Mouse (Mus musculus) frontal cortex, postnatal 36 days (tissue): ENCODE results near the gene Rexo5.
A peak's percentile ranks its signal among the peaks of the same experiment; 100 is the strongest.

Experiments used
- DNase-seq, 2 experiments: peaks; one replicate each; pipeline ENCODE4 v3.0.0; 2022; ENCODE audit warnings: low spot score in 2 of 2

Rexo5 gene

DNA sequence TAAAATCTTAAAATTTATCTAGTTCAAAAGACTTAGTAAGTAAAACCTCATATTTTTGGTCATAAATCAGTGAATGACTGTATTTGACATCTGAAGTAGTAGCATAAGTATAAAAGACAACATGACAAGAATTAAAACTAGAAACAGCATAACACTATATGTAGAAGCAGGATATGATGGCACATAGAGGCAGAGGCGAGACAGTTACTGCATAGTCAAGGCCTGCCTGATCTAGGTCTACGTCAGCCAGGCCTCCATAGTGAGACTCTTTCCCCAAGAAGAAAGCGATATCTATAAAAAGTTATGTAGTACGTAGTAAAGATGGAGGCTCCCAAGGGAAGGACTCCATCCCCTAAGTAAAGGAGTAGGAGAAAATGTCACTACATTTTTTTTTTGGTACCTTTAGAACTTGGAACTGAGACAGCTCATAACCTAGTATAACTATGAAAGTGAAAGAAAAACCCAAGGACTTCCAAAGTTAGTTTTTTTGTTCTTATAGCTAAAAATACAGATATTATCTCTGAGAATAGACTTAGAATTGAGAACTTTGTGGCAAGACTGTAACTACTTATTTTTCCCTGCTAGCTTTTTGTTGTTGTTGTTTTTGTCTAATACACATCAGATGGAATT is 48.1 kb downstream of the Rexo5 start:
- DNase-seq: no peak

GRCm38 (mm10) chr7:119845541-119845940 is 51.7 kb downstream of the Rexo5 start:
- no peak for DNase-seq

- DNase-seq: no peak
Observed at GRCm38 (mm10) chr7:119847396-119847795, 53.6 kb downstream of the Rexo5 start.

- DNase-seq: peak; percentile 65 to 80
Observed at GRCm38 (mm10) chr7:119849096-119849495, 55.3 kb downstream of the Rexo5 start.

DNA sequence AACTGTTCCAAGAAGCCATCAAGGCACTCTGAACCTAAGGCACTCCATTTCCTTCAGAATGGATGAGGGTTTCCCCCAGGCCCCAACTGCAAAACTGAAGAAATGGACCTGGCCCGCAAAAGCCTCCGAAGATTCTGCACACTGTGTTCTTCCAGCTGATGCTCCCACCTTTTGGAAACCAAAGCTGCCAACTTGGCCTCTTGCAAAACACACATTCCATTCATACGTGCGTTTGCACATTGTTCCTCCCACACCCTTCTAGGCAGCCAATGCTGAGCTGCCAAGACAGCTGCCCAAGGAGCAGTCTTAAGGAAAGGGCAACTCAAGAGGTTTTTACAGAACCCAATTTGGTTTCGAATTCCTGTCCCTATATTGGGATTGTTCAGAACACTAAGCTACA is 56.9 kb downstream of the Rexo5 start:
- DNase-seq: peak in 1 of 2 experiments; percentile 14

- DNase-seq: no peak
Observed at GRCm38 (mm10) chr7:119852494-119852893, 58.7 kb downstream of the Rexo5 start.

GRCm38 (mm10) chr7:119853186-119853585 is 59.4 kb downstream of the Rexo5 start:
- no peak for DNase-seq

DNA sequence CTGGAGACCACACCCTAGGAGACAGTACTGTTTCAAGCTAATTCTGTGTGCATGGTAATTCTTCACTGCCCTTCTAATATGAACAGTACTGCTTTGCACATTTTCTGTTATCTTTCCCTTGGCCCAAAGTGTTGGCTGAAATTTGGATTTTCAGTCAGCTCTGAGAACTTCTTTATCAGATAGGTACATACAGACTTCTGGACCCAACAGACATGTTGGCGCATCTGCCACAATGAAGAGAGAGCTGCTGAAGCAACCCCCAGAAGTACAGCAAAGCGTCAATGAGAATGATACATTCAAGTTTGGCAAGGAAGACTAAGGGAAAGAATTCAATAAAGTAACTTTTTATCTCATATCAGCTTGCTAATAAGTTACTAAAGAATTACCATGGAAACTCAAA is 60.6 kb downstream of the Rexo5 start:
- no peak for DNase-seq

DNA sequence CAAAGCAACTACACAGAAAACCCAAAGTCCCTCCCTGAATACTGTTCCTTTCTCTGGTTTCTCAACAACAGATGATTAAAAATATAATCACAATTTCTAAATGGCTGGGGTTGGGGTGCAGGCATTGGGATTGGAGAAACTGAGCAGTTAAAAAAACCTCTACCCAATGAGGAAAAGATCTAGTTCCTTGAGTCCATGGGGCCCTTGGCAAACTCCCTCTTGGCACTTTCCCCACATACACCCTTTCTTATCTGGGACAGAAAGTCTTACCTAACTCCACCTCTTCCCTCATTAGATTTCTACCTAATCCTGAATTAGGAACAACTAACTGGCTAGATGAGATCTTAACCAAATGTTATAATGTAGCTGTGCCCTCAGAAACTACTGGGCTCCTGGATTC is 61.2 kb downstream of the Rexo5 start:
- no peak for DNase-seq

- DNase-seq: no peak
Observed at GRCm38 (mm10) chr7:119859476-119859875, 65.7 kb downstream of the Rexo5 start.

- no peak for DNase-seq
Observed at GRCm38 (mm10) chr7:119860116-119860515, 66.3 kb downstream of the Rexo5 start.

DNA sequence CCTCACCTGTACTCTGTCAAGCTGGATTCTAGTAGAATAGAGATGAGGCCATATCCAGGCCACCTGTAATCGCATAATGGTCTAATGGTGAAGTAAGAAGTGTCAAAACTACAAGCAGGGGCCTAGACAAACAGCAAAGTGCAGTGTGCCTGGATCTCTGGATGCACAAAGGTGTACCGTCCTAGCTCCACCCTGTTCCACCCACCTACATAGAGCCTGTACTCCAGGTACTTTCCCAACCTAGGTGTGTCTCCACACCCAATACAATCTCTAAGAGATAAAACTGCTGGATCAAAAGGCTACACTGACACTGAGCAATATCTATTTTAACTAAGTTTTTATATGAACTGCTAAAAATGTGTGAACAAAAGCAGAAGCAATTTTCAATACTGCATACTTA is 66.7 kb downstream of the Rexo5 start:
- DNase-seq: no peak

- DNase-seq: no peak
Observed at GRCm38 (mm10) chr7:119860971-119861334, 67.1 kb downstream of the Rexo5 start.

DNA sequence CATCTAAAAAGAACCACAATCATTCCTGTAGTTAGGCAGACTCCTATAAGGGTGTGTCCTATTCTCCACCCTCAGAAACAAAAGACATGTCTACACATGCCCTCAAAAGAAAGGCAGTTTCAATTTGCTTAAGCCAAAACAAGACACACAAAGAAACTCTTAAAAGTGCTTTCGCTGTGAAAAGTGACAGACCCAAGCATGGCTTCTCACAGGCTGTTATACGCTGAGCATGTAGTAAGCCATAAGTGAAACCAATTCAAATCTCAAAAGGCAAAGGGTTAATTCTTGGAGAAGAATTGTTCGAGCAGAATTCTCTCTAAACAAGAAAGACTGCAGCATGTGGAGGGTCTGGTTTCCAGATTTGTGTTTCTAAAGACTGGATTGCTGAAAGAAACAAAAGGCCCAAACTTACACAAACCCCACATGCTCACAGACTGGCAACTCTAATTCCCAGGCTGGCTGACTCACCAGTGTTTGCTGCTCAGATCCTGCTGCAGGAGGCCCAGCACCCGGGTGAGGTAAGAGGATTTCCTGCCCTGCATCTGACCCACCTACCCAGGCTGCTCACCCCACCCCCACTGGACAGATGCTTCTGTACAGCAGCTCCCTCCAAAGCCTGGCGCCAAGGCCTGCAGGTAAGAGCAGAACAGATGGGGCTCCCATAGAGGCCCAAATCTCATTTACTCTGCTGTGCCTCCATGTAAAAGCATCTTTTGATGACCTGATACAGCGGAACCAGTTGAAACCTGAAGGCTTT is 67.7 kb downstream of the Rexo5 start:
- peak; percentile 28 to 32 for DNase-seq

DNA sequence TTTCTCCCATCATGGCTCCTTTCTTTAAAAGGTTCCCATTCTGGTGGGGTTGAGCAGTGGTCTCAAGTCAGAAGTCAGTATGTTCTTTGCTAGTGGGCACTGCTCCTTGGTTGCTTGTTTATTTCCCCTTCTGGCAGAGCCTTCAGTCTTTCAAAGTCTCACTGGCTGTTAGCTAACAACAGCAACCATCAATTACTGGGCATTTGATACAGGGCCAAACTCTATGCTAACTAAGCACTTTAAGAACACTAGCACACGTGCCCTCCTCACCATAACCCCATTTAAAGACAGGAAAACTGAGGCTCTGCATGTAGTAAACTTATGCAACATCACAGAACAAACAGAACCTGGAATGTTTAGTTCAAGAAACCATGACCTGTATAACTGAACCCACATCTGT is 68.4 kb downstream of the Rexo5 start:
- DNase-seq: no peak

DNA sequence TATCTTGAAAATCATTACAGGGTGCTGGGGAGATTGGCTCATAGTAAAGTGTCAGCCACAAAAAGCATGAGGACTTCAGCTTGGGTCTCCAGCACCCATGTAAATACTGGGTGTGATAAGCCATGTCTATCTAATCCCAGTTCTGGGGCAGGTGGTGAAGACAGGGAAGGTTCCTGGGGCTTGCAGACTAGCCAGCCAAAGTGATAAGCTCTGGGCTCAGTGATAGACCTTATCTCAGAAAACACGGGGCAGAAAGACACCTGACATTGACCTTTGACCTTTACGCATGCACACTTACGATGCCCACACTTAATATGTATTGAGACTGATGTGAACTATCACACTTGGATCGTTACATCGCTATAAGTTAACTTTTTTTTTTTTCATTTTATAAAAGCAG is 70.7 kb downstream of the Rexo5 start:
- no peak for DNase-seq

- DNase-seq: no peak
Observed at GRCm38 (mm10) chr7:119866136-119866535, 72.3 kb downstream of the Rexo5 start.

DNA sequence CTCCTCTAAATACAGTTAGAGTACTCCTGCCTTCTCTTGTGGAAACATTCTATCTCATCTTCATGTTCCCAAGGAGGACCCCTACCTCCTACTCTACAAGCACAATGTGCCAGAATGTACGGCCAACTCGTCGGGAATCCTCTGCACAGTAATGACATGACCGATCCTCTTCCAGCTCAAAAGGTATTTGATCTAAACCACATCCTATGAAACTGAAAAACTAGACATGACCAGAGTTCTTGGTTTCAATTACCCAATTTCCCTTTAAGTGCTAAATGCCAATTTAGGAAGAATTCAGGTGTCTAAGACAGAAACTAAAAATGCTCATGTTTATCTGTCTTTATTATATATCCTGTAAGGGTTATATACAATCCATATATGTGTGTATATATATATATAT is 78.4 kb downstream of the Rexo5 start:
- no peak for DNase-seq

DNA sequence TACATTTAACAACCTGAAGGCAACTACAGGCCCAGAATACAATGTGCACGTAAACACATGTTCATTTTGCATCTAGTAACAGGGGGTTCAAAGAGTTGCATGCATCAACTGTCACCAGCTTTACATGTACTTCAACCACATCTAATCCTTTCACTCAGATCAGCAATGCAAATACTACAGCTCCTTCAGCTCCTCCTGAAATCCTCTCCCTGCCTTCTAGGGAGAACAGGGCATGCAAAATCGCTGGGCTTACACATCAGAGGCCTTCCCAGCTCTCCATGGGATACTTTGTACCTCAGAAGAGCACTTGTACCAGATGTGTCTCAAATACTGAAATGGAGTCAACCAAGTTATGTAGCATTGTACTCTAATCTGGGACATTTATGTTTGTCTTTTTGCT is 79.2 kb downstream of the Rexo5 start:
- DNase-seq: no peak

GRCm38 (mm10) chr7:119875776-119876440 is 82.1 kb downstream of the Rexo5 start:
- DNase-seq: peak; percentile 47 to 88

GRCm38 (mm10) chr7:119879171-119879570 is 85.4 kb downstream of the Rexo5 start:
- DNase-seq: no peak

GRCm38 (mm10) chr7:119880345-119880744 is 86.5 kb downstream of the Rexo5 start:
- DNase-seq: no peak

GRCm38 (mm10) chr7:119881229-119881628 is 87.4 kb downstream of the Rexo5 start:
- DNase-seq: no peak
